Mouse (Mus musculus) MEL (cell line): ENCODE data around the gene Sorcs1. TPM values are rescaled to one million over a fixed set of nuclear protein-coding genes. Genes with fewer than 3 reads are reported as not detected.

Experiments used
- DNase-seq: peaks from one replicate; pipeline ENCODE4 v3.0.0; 2011; ENCODE audit warnings: low read depth, low spot score
- H3K27ac ChIP-seq: 2 replicates; pipeline ENCODE4 v1.5.1; 2012; ENCODE audit warnings: low read depth, mild to moderate bottlenecking, control low read depth, low read length, moderate library complexity; ENCODE audit not compliant: control insufficient read depth
- H3K27me3 ChIP-seq, 2 experiments: fragments of 150-350 bp in 1 of 2; sonication (generic) in 1 of 2; 2 replicates each; pipeline ENCODE4 v1.6.1; 2012; ENCODE audit warnings: low read length in 2 of 2, mild to moderate bottlenecking in 2 of 2, improper control_type of control experiment in 1 of 2, moderate library complexity in 1 of 2; ENCODE audit not compliant: insufficient read depth in 2 of 2, control insufficient read depth in 1 of 2
- H3K36me3 ChIP-seq, 2 experiments: 2 replicates each; pipeline ENCODE4 v1.6.1; 2012 to 2014; ENCODE audit warnings: low read length in 2 of 2, improper control_type of control experiment in 1 of 2, inconsistent platforms in 1 of 2, mild to moderate bottlenecking in 1 of 2; ENCODE audit not compliant: insufficient read depth in 2 of 2, control insufficient read depth in 1 of 2
- H3K4me1 ChIP-seq, 2 experiments: fragments of 150-350 bp in 1 of 2; sonication (generic) in 1 of 2; 2 replicates each; pipeline ENCODE4 v1.6.1; 2012; ENCODE audit warnings: low read length in 2 of 2, improper control_type of control experiment in 1 of 2, mild to moderate bottlenecking in 1 of 2; ENCODE audit not compliant: insufficient read depth in 2 of 2, control insufficient read depth in 1 of 2
- H3K4me3 ChIP-seq, 2 experiments: fragments of 150-350 bp in 1 of 2; sonication (generic) in 1 of 2; 2 replicates each; pipeline ENCODE4 v1.5.1; 2012; ENCODE audit warnings: low read depth in 2 of 2, low read length in 2 of 2, mild to moderate bottlenecking in 2 of 2, moderate library complexity in 2 of 2, control low read depth in 1 of 2, improper control_type of control experiment in 1 of 2; ENCODE audit not compliant: control insufficient read depth in 1 of 2, insufficient read depth in 1 of 2
- H3K79me2 ChIP-seq: 2 replicates; pipeline ENCODE4 v1.6.1; 2012; ENCODE audit warnings: mild to moderate bottlenecking, low read length, moderate library complexity; ENCODE audit not compliant: control insufficient read depth, poor library complexity, insufficient read depth
- H3K9ac ChIP-seq: 2 replicates; pipeline ENCODE4 v1.6.1; 2012; ENCODE audit warnings: low read depth, mild to moderate bottlenecking, control low read depth, low read length, moderate library complexity; ENCODE audit not compliant: control insufficient read depth, poor library complexity, severe bottlenecking
- H3K9me3 ChIP-seq: fragments of 150-350 bp; sonication (generic); replicated peaks from 2 replicates; pipeline ENCODE4 v1.6.1; 2012; ENCODE audit warnings: mild to moderate bottlenecking, low read length, improper control_type of control experiment, moderate library complexity; ENCODE audit not compliant: insufficient read depth
- BHLHE40 ChIP-seq: IDR thresholded peaks from 2 replicates; pipeline ENCODE4 v1.6.1; 2012; ENCODE audit warnings: low read depth, mild to moderate bottlenecking, inconsistent platforms, low read length, improper control_type of control experiment, borderline replicate concordance
- CTCF ChIP-seq, 3 experiments: IDR thresholded peaks in 2 of 3; conservative IDR thresholded peaks in 1 of 3; 2 replicates each; pipeline ENCODE4 v1.5.1; 2011 to 2012; ENCODE audit warnings: low read length in 3 of 3, low read depth in 2 of 3, mild to moderate bottlenecking in 2 of 3, improper control_type of control experiment in 1 of 3, inconsistent platforms in 1 of 3, mixed read lengths in 1 of 3, moderate library complexity in 1 of 3; ENCODE audit not compliant: control insufficient read depth in 1 of 3, insufficient read depth in 1 of 3, poor library complexity in 1 of 3, severe bottlenecking in 1 of 3
- ELF1 ChIP-seq: IDR thresholded peaks from 2 replicates; pipeline ENCODE4 v1.6.1; 2014; ENCODE audit warnings: low read depth, mild to moderate bottlenecking, inconsistent platforms, low read length, improper control_type of control experiment, moderate library complexity
- EP300 ChIP-seq, 2 experiments: IDR thresholded peaks; 2 replicates each; pipeline ENCODE4 v1.6.1; 2011; ENCODE audit warnings: improper control_type of control experiment in 2 of 2, low read length in 2 of 2, low read depth in 1 of 2, mild to moderate bottlenecking in 1 of 2
- ETS1 ChIP-seq: IDR thresholded peaks from 2 replicates; pipeline ENCODE4 v1.6.1; 2012; ENCODE audit warnings: low read depth, mild to moderate bottlenecking, inconsistent platforms, low read length, improper control_type of control experiment, moderate library complexity
- JUND ChIP-seq: IDR thresholded peaks from 2 replicates; pipeline ENCODE4 v1.6.1; 2011; ENCODE audit warnings: low read depth, mild to moderate bottlenecking, improper control_type of control experiment, low read length
- KAT2A ChIP-seq: conservative IDR thresholded peaks from 2 replicates; pipeline ENCODE4 v1.6.1; 2012; ENCODE audit warnings: low read depth, low read length, improper control_type of control experiment, inconsistent platforms
- MAFK ChIP-seq: IDR thresholded peaks from 2 replicates; pipeline ENCODE4 v1.6.1; 2011; ENCODE audit warnings: low read depth, mild to moderate bottlenecking, low read length, improper control_type of control experiment, borderline replicate concordance
- MAX ChIP-seq: IDR thresholded peaks from 2 replicates; pipeline ENCODE4 v1.6.1; 2011; ENCODE audit warnings: low read length, improper control_type of control experiment
- MAZ ChIP-seq: IDR thresholded peaks from 2 replicates; pipeline ENCODE4 v1.6.1; 2012; ENCODE audit warnings: low read depth, mild to moderate bottlenecking, inconsistent platforms, low read length, improper control_type of control experiment
- MEF2A ChIP-seq: IDR thresholded peaks from 2 replicates; pipeline ENCODE4 v1.6.1; 2014; ENCODE audit warnings: low read depth, mild to moderate bottlenecking, inconsistent platforms, low read length, improper control_type of control experiment; ENCODE audit not compliant: poor library complexity, insufficient replicate concordance, severe bottlenecking; ENCODE audit errors: extremely low read depth
- MXI1 ChIP-seq: IDR thresholded peaks from 2 replicates; pipeline ENCODE4 v1.6.1; 2011; ENCODE audit warnings: mild to moderate bottlenecking, low read depth, low read length, improper control_type of control experiment
- MYC ChIP-seq: IDR thresholded peaks from 2 replicates; pipeline ENCODE4 v1.6.1; 2011; ENCODE audit warnings: low read depth, mild to moderate bottlenecking, low read length, improper control_type of control experiment, moderate library complexity
- NELFE ChIP-seq: IDR thresholded peaks from 2 replicates; pipeline ENCODE4 v1.6.1; 2011; ENCODE audit warnings: low read depth, low read length, improper control_type of control experiment
- NRF1 ChIP-seq: IDR thresholded peaks from 2 replicates; pipeline ENCODE4 v1.6.1; 2014; ENCODE audit warnings: low read depth, mild to moderate bottlenecking, inconsistent platforms, low read length, improper control_type of control experiment, moderate library complexity; ENCODE audit not compliant: poor library complexity, insufficient read depth, severe bottlenecking
- RCOR1 ChIP-seq: IDR thresholded peaks from 2 replicates; pipeline ENCODE4 v1.6.1; 2012; ENCODE audit warnings: low read depth, mild to moderate bottlenecking, inconsistent platforms, low read length, improper control_type of control experiment
- SIN3A ChIP-seq: IDR thresholded peaks from 2 replicates; pipeline ENCODE4 v1.6.1; 2012; ENCODE audit warnings: low read length, improper control_type of control experiment, inconsistent platforms
- TBP ChIP-seq: IDR thresholded peaks from 2 replicates; pipeline ENCODE4 v1.8.0; 2011; ENCODE audit warnings: low read depth, low read length, improper control_type of control experiment
- TCF12 ChIP-seq: IDR thresholded peaks from 2 replicates; pipeline ENCODE4 v1.6.1; 2014; ENCODE audit warnings: low read depth, mild to moderate bottlenecking, inconsistent platforms, low read length, improper control_type of control experiment, moderate library complexity
- USF2 ChIP-seq, 2 experiments: IDR thresholded peaks; 2 replicates each; pipeline ENCODE4 v1.6.1; 2011 to 2012; ENCODE audit warnings: improper control_type of control experiment in 2 of 2, low read length in 2 of 2, borderline replicate concordance in 1 of 2, inconsistent platforms in 1 of 2, low read depth in 1 of 2, mild to moderate bottlenecking in 1 of 2; ENCODE audit not compliant: insufficient read depth in 1 of 2
- ZC3H11A ChIP-seq: IDR thresholded peaks from 2 replicates; pipeline ENCODE4 v1.6.1; 2012; ENCODE audit warnings: low read depth, mild to moderate bottlenecking, inconsistent platforms, low read length, improper control_type of control experiment
- ZKSCAN1 ChIP-seq: IDR thresholded peaks from 2 replicates; pipeline ENCODE4 v1.6.1; 2012; ENCODE audit warnings: low read depth, mild to moderate bottlenecking, inconsistent platforms, low read length, improper control_type of control experiment, moderate library complexity
- ZMIZ1 ChIP-seq: IDR thresholded peaks from 2 replicates; pipeline ENCODE4 v1.6.1; 2012; ENCODE audit warnings: low read depth, mild to moderate bottlenecking, inconsistent platforms, low read length, improper control_type of control experiment, moderate library complexity
- ZNF384 ChIP-seq: IDR thresholded peaks from 2 replicates; pipeline ENCODE4 v1.6.1; 2012; ENCODE audit warnings: low read depth, mild to moderate bottlenecking, inconsistent platforms, low read length, improper control_type of control experiment
- polyA plus RNA-seq, 2 experiments: library from polyadenylated mRNA; stranded (reverse) in 1 of 2; unstranded in 1 of 2; fragments of >175 nt in 1 of 2; fragments of >200 nt in 1 of 2; gene quantifications; 2 replicates each; pipeline versions ENCODE4 v1.2.1 to v1.2.4; 2012; ENCODE audit warnings: low replicate concordance in 2 of 2, low read depth in 1 of 2; ENCODE audit not compliant: insufficient read length in 2 of 2, insufficient read depth in 1 of 2, missing spikeins in 1 of 2
- total RNA-seq: library from RNA; depleted of rRNA; stranded (reverse); fragments of 300-350 nt; gene quantifications from 2 replicates; pipeline ENCODE4 v1.2.3, GENCODE M21; 2012

Gene Sorcs1
- total and polyA plus RNA-seq, 3 experiments, result not detected

DNA sequence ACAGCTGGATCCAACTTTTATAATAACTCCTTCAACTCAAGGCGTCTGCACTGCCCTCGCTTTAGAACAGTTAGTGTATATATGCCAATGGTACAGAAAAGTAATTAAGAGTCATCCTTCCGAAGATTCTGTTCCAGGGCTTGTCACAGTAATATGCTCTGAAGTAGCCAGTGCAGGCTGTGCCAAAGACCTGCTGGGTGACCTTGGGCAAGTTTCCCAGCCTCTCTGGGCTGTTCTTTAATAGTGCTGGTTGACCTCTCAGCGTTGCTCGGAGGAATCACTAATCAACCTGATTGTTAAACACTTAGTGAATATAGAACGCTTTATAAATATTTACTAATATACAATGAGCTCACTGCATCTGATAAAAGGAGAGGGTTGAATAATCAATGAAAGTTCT, 282.7 kb downstream of the Sorcs1 start:
- Histone ChIP-seq H3K4me3 (no peak overlapping the region), H3K27ac (no peak overlapping the region), H3K36me3 (no peaks in the 10 kb centered on the region), H3K4me1 (no peaks in the 10 kb centered on the region), H3K27me3 (no peaks in the 10 kb centered on the region), H3K9ac (no peak overlapping the region), H3K9me3 (no peaks in the 10 kb centered on the region), H3K79me2 (no peaks in the 10 kb centered on the region)
- TF ChIP-seq TCF12 (no peak), ZMIZ1 (no peak), RCOR1 (no peak), SIN3A (no peak), MAX (no peak), MXI1 (no peak), ZC3H11A (no peak), BHLHE40 (no peak), MAZ (no peak), TBP (no peak), JUND (no peak), ELF1 (no peak), KAT2A (no peak), MYC (no peak), NELFE (no peak), ZKSCAN1 (no peak)
- no peak for DNase-seq

DNA sequence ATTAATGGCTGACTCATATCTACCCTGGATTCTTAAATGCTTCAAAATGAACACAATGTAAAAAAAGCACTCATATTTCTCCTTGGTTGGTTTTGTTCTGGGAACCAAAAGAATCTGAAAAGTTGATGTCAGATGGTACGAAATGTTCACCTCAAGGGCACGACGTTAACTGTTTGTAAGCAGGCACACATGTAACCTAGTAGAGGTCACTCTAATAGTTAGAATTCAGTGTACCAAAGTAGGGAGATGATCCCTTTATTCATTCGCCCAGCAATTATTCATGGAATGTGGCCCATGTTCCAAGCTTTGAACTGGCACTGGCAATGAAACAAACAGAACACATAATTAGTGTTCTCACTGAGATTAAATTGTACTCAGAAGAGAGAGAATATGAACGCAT, 284.3 kb downstream of the Sorcs1 start:
- H3K27me3 ChIP-seq, result no peaks in the 10 kb centered on the region
- H3K4me3 ChIP-seq, result no peak overlapping the region
- no peaks in the 10 kb centered on the region for H3K9me3 ChIP-seq
- no peak overlapping the region for H3K27ac ChIP-seq
- H3K4me1 ChIP-seq, result no peaks in the 10 kb centered on the region
- no peaks in the 10 kb centered on the region for H3K79me2 ChIP-seq
- no peak for DNase-seq
- TF ChIP-seq CTCF (IDR thresholded peaks at IDR 0.05 in 2 of 3, conservative IDR thresholded peaks at IDR 0.05 in 1 of 3; ENCODE audit: control insufficient read depth in 1 of 3, insufficient read depth in 1 of 3, low read depth in 2 of 3, low read length in 3 of 3, poor library complexity in 1 of 3, severe bottlenecking in 1 of 3), result no peak
- TF ChIP-seq ETS1, result no peak
- no peak for TF ChIP-seq USF2 (IDR thresholded peaks at IDR 0.05; ENCODE audit: borderline replicate concordance in 1 of 2, insufficient read depth in 1 of 2, low read depth in 1 of 2, low read length in 2 of 2)
- TF ChIP-seq MEF2A, result no peak
- no peak for TF ChIP-seq MAFK
- no peak for TF ChIP-seq NRF1
- TF ChIP-seq ZNF384, result no peak
- no peak for TF ChIP-seq EP300 (IDR thresholded peaks at IDR 0.05; ENCODE audit: low read depth in 1 of 2, low read length in 2 of 2)
- no peak overlapping the region for H3K9ac ChIP-seq
- H3K36me3 ChIP-seq, result no peaks in the 10 kb centered on the region
